Mouse (Mus musculus) megakaryocyte, embryonic 14.5 days (primary cell): ENCODE results near the gene Pcp2.

Experiments
- FLI1 ChIP-seq: IDR thresholded peaks from 2 replicates; pipeline ENCODE4 v1.6.1; 2012; ENCODE audit warnings: low read length, inconsistent platforms, mixed read lengths
- GATA1 ChIP-seq: IDR thresholded peaks from 3 replicates; pipeline ENCODE4 v1.6.1; 2012; ENCODE audit warnings: mixed read lengths, low read length, inconsistent platforms, borderline replicate concordance

DNA sequence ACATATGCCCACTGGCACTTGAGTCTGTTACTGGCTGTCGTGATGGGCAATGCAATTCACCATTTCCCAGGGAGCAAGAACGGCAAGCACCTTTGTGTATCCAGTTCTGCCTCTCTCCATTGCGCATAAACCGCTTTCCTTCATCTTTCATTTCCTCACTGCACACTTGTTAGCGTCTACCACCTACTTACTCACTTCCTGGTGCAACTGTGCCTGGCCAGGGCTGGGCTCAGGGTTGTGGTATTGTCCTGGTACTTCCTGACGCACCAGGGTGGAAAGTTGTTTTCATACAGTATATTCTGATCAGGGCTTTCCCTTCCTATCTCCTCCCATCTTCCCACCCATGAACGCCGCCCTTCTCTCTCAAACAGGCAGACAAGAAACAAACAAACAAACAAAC is 35.5 kb upstream of the Pcp2 start:
- TF ChIP-seq GATA1 (no peak), FLI1 (no peak)
